Comparison of ENCODE assay signal across 12 mouse cellular contexts in the genomic region with DNA sequence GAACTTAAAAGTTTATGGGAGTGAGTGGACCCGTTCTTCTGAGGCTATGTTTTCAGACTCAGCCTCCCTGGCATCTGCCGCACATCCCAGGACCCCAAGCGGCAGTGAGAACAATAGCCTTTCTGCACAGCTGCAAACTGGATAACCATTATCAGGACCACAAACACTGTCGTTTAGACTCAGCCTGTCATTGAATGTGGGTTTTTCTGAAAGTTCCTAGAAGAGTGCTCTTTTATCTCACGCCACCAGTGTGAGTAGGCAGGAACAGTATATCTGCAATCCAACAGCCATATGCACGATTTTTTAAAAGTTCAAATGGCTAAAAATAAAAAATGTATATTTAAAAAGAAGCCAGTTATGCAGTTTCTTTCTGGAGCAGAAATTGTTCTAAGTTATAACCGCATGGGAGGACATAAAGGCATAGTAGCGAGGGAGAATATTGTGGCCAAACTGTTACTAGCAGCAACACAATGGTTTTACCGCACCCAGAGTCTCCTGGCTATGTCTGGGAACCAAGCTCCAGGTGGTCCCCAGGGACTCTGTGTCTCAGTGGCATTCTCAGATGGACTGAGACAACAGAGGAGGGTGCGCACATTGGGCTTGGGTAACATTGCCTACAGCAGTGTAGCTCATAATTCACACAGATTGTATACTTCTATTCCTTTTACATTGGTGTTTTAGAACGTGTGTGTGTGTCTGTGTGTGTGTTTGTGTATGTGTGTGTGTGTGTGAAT.
DNase-seq lines count a peak whose midpoint lies in the region; ATAC-seq lines count a peak whose summit lies in the region.
"Had no signal": no experiment of that assay in that cellular context is flagged by ENCODE, and none has a peak within 500 bp of the region (broad histone marks: within the 10 kb centered on the region; RNA-seq: fewer than 3 reads in every experiment).

No protein-coding gene starts in this region.

- no peaks in the 10 kb centered on the region for H3K27me3 ChIP-seq in forebrain, embryonic 14.5 days (replicated peaks; ENCODE audit: control insufficient read depth, insufficient read depth, low read length)
- no peaks in the 10 kb centered on the region for H3K27me3 ChIP-seq in forebrain, embryonic 16.5 days (replicated peaks; ENCODE audit: control insufficient read depth, insufficient read depth, low read length)
- H3K27me3 ChIP-seq in midbrain, embryonic 10.5 days (ENCODE audit: low read depth, poor library complexity, severe bottlenecking) = no peaks in the 10 kb centered on the region
- H3K27me3 ChIP-seq in midbrain, embryonic 15.5 days (replicated peaks) = no peaks in the 10 kb centered on the region
- H3K27me3 ChIP-seq in neural tube, embryonic 14.5 days (ENCODE audit: control insufficient read depth, insufficient read depth, low read length) = no peaks in the 10 kb centered on the region

- H3K9me3 ChIP-seq in forebrain, embryonic 14.5 days (replicated peaks; ENCODE audit: control insufficient read depth, low read length) = no peaks in the 10 kb centered on the region
- no peaks in the 10 kb centered on the region for H3K9me3 ChIP-seq in forebrain, embryonic 16.5 days (ENCODE audit: control insufficient read depth, low read length)
- H3K9me3 ChIP-seq in midbrain, embryonic 10.5 days (replicated peaks) = no peaks in the 10 kb centered on the region
- H3K9me3 ChIP-seq in midbrain, embryonic 15.5 days = no peaks in the 10 kb centered on the region
- no peaks in the 10 kb centered on the region for H3K9me3 ChIP-seq in neural tube, embryonic 14.5 days (ENCODE audit: control insufficient read depth, low read length)
- H3K9me3 ChIP-seq: embryonic facial prominence, embryonic 10.5 days had no signal

- DNase-seq in forebrain, embryonic 14.5 days (ENCODE audit: low spot score) = peak; percentile 5
- peak; percentile 13 for DNase-seq in midbrain, embryonic 10.5 days (ENCODE audit: low spot score)
- DNase-seq in embryo, embryonic 11.5 days (ENCODE audit: low read depth, low spot score) = peak; percentile 5
- no peak for DNase-seq in gastrocnemius, postnatal 36 days
- DNase-seq: kidney, adult 9 months; right cerebral cortex, postnatal 25 days; thymus, postnatal 36 days had no signal

- intact Hi-C loops in gastrocnemius, postnatal 36 days (cut with DNase I) = no loop called here

- no peaks in the 10 kb centered on the region for H3K36me3 ChIP-seq in forebrain, embryonic 14.5 days (ENCODE audit: control insufficient read depth, insufficient read depth, low read length)
- H3K36me3 ChIP-seq in forebrain, embryonic 16.5 days (ENCODE audit: control insufficient read depth, insufficient read depth) = no peaks in the 10 kb centered on the region
- no peaks in the 10 kb centered on the region for H3K36me3 ChIP-seq in midbrain, embryonic 10.5 days
- H3K36me3 ChIP-seq in midbrain, embryonic 15.5 days (replicated peaks) = no peaks in the 10 kb centered on the region
- H3K36me3 ChIP-seq in neural tube, embryonic 14.5 days (ENCODE audit: control insufficient read depth, insufficient read depth, low read length) = no peaks in the 10 kb centered on the region
- H3K36me3 ChIP-seq: embryonic facial prominence, embryonic 10.5 days had no signal

- no peak overlapping the region for H3K27ac ChIP-seq in forebrain, embryonic 14.5 days (ENCODE audit: low read depth, low read length)
- no peak overlapping the region for H3K27ac ChIP-seq in forebrain, embryonic 16.5 days (ENCODE audit: low read length)
- peak overlapping the region; percentile 38; the same call in 1 of the 2 replicates for H3K27ac ChIP-seq in midbrain, embryonic 10.5 days (replicated peaks)
- H3K27ac ChIP-seq in midbrain, embryonic 15.5 days = no peak overlapping the region
- no peak overlapping the region for H3K27ac ChIP-seq in neural tube, embryonic 14.5 days (ENCODE audit: low read depth, low read length)
- H3K27ac ChIP-seq: embryonic facial prominence, embryonic 10.5 days had no signal

- H3K4me2 ChIP-seq in forebrain, embryonic 14.5 days (ENCODE audit: low read length) = no peak overlapping the region
- H3K4me2 ChIP-seq in forebrain, embryonic 16.5 days (ENCODE audit: low read length) = no peak overlapping the region
- no peak overlapping the region for H3K4me2 ChIP-seq in midbrain, embryonic 15.5 days
- 0 out of 2 replicates have a peak overlapping the region, but pooled peaks have one; percentile 11 for H3K4me2 ChIP-seq in neural tube, embryonic 14.5 days (ENCODE audit: low read depth, low read length)

- no peak overlapping the region for H3K4me3 ChIP-seq in forebrain, embryonic 14.5 days (ENCODE audit: low read depth, low read length)
- H3K4me3 ChIP-seq in forebrain, embryonic 16.5 days (replicated peaks; ENCODE audit: low read length) = no peak overlapping the region
- no peak overlapping the region for H3K4me3 ChIP-seq in midbrain, embryonic 10.5 days
- no peak overlapping the region for H3K4me3 ChIP-seq in midbrain, embryonic 15.5 days
- H3K4me3 ChIP-seq in neural tube, embryonic 14.5 days (ENCODE audit: low read depth, low read length) = no peak overlapping the region
- H3K4me3 ChIP-seq: embryonic facial prominence, embryonic 10.5 days had no signal

- no peak for ATAC-seq in forebrain, embryonic 14.5 days
- ATAC-seq in forebrain, embryonic 16.5 days = no peak
- ATAC-seq in midbrain, embryonic 15.5 days (replicated peaks) = no peak
- ATAC-seq in neural tube, embryonic 14.5 days (ENCODE audit: low read depth) = no peak
- no peak for ATAC-seq in inflammation-experienced regulatory T-cells, adult 6 months

- 61% methylated on average over 11 of the region's 11 CpGs for WGBS in forebrain, embryonic 14.5 days
- WGBS in forebrain, embryonic 16.5 days = 59% methylated on average over 11 of the region's 11 CpGs
- 73% methylated on average over 11 of the region's 11 CpGs for WGBS in midbrain, embryonic 10.5 days
- 55% methylated on average over 11 of the region's 11 CpGs for WGBS in midbrain, embryonic 15.5 days
- 44% methylated on average over 11 of the region's 11 CpGs for whole genome bisulfite sequencing in neural tube, embryonic 14.5 days

- no peak overlapping the region for H3K9ac ChIP-seq in forebrain, embryonic 14.5 days (ENCODE audit: low read length)
- H3K9ac ChIP-seq in forebrain, embryonic 16.5 days (replicated peaks; ENCODE audit: low read depth, low read length) = no peak overlapping the region
- no peak overlapping the region for H3K9ac ChIP-seq in midbrain, embryonic 15.5 days
- no peak overlapping the region for H3K9ac ChIP-seq in neural tube, embryonic 14.5 days (replicated peaks; ENCODE audit: low read depth, low read length)

- H3K4me1 ChIP-seq in forebrain, embryonic 14.5 days (ENCODE audit: control insufficient read depth, insufficient read depth, low read length) = no peaks in the 10 kb centered on the region; the same call in 1 of the 2 replicates
- no peaks in the 10 kb centered on the region; the same call in 1 of the 2 replicates for H3K4me1 ChIP-seq in forebrain, embryonic 16.5 days (replicated peaks; ENCODE audit: control insufficient read depth, insufficient read depth, low read length)
- peaks cover 11% of the 10 kb centered on the region for H3K4me1 ChIP-seq in midbrain, embryonic 10.5 days
- no peaks in the 10 kb centered on the region for H3K4me1 ChIP-seq in midbrain, embryonic 15.5 days
- 0 out of 2 replicates have a peak, but pooled peaks cover 2% of the 10 kb centered on the region for H3K4me1 ChIP-seq in neural tube, embryonic 14.5 days (ENCODE audit: control insufficient read depth, insufficient read depth, low read length)
- H3K4me1 ChIP-seq: embryonic facial prominence, embryonic 10.5 days had no signal

Comparison
In these comparisons a context has a peak if more than half of its experiments do, and no peak if none do; other contexts are left out.
1. DNase-seq: peak in forebrain, embryonic 14.5 days (single experiment), midbrain, embryonic 10.5 days (single experiment) and embryo, embryonic 11.5 days (single experiment); none in gastrocnemius, postnatal 36 days (0 of 2).